Mouse (Mus musculus): ENCODE data around the gene Fgd6.

DNA sequence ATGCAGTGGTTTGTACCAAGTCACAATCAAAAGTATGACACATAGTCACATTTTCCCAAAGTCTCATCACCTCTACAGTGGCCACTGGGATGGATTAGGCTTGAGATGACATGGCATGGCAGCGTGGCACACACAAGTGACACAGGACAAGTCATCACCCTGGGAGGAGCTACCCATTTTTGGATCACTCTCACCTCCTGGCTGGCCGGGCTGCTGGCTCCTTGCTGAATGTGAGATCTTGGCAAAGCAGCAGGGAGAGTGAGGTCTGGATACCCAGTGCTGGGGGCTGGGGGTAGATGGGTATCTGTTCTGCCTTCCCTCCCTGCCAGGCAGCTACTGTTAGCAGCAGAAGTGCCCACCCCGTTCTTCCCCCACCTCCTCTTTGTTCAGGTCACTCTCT is 31.1 kb downstream of the Fgd6 start:
- no peak for TF ChIP-seq POLR2A (IDR thresholded peaks at IDR 0.05; ENCODE audit: borderline replicate concordance, extremely low read depth, low read depth, low read length)
- no peak for TF ChIP-seq CTCF (IDR thresholded peaks at IDR 0.05; ENCODE audit: insufficient read depth, low read length)
